Mouse (Mus musculus) lung, postnatal 36 days (tissue): ENCODE measurements at regions not wholly inside any gene's neighbourhood (a gene's known extent, or its start where the extent isn't known, plus 50 kb on each side); places are given as distances from the start of the nearest gene placed in this dataset.

Experiments used
- DNase-seq: peaks from one replicate; pipeline ENCODE4 v3.0.0; 2022; ENCODE audit warnings: mixed read lengths

- no peak for DNase-seq
These were observed 105.0 kb upstream of the 4933415F23Rik start for GRCm38 (mm10) chr1:23207024-23207423.

DNA sequence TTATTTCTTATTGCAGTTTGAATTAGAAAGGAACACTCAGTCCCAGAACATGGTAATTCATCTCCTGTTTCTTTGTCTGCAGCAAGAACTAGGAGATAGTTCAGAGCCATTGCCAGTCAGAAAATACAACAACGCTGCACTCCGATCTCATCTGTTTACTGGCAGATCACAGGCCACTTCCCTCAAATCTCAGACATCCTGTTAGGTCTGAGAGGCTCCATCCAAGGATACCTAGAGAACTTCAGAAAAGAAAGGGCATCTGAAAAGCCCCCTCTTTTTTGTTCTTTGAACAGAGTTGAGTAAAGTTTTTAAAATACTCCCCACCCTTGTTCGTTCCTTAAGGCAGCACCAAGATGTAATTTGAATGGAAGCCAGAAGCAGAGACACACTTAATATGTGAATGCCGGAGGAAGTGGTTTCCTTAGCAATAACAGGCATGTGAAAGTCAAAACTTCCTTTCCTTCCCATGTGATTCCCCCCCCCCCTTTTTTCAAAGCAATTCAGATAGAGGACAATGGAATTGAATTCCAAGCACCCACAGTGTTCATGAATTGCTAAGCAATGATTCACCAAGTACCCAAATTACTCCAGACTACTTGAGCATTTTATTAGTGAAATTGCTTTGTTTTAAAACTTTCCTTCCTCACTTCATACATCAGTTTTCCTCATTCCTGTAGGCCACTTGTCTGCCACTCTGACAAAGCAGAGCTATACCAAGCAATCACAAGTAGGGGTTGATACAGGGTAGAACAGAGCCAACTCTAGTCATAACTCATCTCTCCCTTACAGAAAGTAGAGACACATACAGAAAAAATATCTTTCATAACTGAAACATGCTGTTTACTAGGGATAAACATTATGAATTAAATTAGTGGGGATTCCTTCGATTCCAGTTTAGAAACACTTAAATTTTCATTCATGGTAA is 100.7 kb upstream of the 4933415F23Rik start:
- peak; percentile 85 for DNase-seq

GRCm38 (mm10) chr1:23200460-23200859 is 98.4 kb upstream of the 4933415F23Rik start:
- peak; percentile 80 for DNase-seq

DNA sequence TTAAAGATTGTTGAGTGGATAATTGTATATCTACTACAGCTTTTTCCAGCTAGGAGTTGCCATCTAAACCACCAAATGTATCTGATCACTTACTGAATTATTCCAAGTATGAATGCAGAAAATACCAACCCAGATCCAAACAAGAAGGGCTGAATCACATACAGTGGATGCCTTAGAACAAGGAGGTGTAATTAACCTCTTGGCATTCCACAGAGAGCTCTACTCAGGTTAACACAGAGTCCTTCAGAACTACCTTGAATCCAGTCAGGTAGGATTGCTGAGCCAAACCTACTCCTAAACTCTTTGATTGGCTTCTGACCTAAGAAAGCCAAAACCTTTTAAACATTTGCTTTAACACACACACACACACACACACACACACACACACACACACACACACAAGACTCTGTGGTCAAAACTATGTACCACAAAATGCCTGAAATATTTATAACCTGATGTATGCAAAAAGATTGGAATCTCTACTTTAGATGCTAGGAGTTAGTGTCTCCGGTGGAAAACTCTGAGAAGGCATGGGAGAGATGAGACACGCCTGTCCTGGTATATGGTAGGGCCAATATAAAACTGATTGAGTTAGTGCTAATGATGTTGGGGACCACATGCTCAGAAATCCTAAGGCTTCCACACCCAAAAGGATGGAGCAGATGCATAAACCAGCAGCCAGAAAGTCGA is 88.4 kb upstream of the 4933415F23Rik start:
- DNase-seq = peak; percentile 54

DNA sequence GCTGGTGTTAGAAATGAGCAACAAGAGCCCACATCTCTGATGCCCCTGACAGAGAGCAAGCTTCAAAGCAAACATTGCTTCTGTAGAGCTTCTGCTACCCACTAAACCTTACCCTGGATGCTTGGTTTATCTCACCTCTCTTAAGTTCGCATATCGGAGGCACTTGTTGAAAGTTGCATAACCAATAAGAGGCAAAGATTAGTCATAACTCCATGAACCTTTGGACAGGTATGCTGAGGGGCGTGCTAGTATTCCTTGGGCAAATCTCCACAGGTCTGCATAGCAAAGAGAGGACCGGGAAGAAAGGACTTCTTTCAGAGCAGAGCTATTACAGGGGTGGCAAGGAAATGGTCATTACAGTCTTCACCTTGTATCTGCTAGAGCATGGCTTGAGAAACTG is 87.7 kb upstream of the 4933415F23Rik start:
- DNase-seq = peak; percentile 57

DNA sequence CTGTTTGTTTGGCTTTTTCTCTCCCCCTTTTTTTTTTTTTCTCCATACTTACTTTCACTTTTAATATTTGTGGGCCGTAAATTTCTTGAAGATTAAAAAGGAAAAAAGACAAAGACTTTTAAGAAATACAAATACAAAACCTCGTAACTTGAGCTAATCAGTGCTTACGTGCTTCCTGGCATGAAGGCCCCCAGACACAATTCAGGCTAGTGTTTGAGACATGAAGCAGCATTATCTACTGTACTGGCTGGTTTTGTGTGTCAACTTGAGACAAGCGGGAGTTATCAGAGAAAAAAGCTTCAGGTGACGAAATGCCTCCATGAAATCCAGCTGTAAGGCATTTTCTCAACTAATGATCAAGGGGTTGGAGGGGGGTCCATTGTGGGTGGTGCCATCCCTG is 86.2 kb upstream of the 4933415F23Rik start:
- DNase-seq = peak; percentile 20

- DNase-seq = peak; percentile 24
These were observed 85.6 kb upstream of the 4933415F23Rik start for GRCm38 (mm10) chr1:23187446-23188206.

DNA sequence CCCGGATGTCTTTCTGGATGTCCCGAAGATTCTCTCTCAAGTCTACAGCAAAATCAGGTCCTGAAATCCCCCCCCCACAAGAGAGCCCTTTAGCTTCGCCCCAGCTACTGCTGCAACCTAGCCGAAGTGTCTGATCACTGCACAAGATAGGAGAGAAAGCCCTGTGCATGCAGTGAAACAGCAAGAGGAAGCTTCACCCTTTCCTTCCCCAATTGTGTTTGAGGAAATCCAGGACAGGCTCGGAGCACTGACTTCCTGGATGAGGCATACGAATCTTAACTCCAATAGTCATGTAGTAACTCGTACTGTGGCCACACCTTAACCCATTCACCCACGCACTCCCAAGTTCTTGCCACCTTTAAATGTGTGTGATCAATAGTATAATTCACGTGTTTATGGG is 82.7 kb upstream of the 4933415F23Rik start:
- peak; percentile 72 for DNase-seq

DNA sequence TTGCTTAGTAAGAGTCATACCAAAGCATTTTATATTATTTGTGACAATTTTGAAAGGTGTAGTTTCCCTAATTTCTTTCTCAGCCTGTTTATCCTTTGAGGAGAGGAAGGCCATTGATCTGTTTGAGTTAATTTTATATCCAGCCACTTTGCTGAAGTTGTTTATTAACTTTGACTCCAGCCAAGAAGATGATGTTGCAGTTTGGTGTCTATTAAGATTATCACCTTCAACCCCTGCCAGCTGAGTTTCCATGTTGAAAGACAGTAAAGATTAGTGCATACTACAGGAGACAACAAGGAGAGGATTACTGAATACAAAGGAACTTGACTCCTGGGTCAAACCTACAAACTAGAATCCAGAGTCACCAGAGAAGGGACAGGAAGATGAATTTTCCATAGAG is 80.5 kb upstream of the 4933415F23Rik start:
- DNase-seq = no peak

DNA sequence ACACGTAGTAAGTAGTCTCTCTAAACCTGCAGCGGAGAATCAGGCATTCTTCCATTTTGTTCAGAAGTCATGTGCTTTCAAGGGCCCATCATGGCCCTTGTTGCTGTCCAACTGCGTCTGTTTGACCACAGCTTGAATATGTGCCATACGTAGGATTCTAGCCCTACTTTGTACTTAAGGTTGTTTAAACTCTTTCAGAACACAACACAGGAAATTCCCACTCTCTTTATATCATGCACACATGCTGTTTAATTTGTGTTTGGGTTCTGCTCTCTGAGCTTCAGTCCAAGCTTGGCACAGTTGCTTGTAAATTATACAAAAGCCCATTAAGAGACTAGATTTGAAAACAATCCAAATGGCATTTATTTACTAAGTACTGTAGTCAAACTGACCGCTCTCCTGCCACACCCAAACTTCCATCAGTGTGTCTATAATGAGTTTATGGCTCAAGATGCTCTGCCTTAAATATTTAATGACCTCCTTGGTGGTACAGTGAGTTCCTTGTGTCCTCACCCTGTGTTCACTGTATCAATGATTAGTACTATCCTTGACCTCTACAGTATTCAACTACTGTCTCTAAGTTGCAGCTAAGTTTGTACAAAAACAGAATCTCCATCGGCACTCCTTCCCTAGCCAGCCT is 76.4 kb upstream of the 4933415F23Rik start:
- DNase-seq = peak; percentile 53

DNA sequence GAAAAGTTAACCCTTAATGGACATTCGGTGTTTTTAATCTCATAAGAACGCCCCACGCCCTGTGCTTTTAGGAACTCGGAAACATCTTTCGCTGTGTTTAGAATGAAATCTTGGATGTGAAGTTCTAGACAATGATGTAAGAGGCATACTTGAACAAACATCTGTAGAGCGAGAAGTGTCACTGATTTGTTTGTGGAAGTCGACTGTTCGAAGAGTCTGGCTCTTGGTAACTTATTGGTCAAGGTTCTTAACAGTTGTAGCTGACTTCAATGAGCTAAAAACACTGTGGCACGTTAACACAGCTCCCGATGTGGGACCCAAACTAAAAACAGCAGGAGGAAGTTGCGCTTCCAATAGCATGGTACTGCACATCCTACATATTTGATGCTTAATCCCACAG is 72.0 kb upstream of the 4933415F23Rik start:
- peak; percentile 35 for DNase-seq

GRCm38 (mm10) chr1:23173054-23173802 is 71.2 kb upstream of the 4933415F23Rik start:
- peak; percentile 55 for DNase-seq

DNA sequence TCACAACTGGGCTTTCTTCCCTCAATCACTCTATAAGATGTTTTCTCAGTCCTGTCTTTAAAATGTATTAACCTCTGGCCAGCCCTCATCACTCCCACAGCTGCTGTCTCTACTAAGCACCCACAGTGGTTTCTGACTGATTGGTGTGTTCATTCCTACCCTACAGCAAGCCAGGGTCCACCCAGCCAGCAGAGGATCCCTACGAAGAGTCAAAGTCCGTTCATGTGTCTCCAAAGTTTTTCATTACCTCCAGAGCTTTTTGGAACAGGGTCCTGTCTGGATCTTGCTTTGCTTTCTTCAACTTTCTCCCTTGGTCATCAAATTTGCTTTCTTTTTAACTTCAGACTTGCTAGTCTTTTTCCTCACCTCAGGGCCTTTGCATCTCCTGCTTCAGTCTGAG is 69.3 kb upstream of the 4933415F23Rik start:
- DNase-seq = no peak

- DNase-seq = no peak
These were observed 68.7 kb upstream of the 4933415F23Rik start for GRCm38 (mm10) chr1:23170711-23171110.

GRCm38 (mm10) chr1:23168504-23168903 is 66.5 kb upstream of the 4933415F23Rik start:
- peak; percentile 30 for DNase-seq

DNA sequence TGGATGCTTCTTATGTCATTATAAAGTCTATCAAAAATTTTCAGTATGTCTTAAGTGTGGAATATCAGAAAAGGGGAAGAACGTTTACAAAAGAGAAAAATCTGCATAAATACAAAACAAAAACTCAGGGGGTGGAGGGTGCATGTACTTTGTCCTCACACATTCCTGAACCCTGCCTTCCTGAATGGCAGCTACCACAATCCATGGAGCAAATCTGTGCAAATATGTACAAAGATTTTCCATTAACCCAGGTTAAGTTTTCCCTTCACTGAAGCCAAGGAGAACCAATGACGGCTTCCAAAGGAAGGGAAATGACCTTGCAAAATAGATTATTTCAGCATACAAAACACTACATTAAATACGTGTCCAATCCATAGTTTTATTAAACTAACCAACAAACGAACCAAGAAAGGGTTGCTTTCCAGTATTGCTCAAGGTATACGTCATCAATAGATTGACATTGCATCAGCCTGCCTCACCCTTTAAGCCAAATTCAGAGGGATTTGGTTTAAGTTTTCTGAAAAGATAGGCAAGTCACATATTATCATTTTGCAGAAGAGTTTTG is 61.4 kb upstream of the 4933415F23Rik start:
- DNase-seq = no peak

DNA sequence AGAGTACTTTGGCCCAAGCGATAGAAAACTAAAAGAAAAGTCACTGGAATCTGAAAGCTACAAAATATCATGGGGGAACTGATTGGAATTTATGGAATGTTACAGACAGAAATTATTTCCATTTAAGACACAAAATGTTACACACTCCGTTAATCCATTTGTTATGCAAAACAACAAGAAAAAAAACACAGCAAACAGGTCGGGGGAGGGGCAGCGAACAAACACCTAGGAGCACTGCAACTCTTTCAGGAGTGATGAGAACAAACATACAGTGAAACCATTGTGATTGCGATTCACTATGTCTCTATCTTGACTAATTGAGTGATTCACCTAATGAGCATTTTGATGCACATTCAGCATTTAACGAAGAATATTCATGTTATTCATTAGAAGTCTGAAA is 60.7 kb upstream of the 4933415F23Rik start:
- no peak for DNase-seq
